Mouse (Mus musculus) right cerebral cortex, postnatal 4 days (tissue): ENCODE measurements around the gene G430095P16Rik.
A peak's percentile ranks its signal among the peaks of the same experiment; 100 is the strongest.

Experiments used
- DNase-seq: peaks from one replicate; pipeline ENCODE4 v3.0.0-alpha.2; 2022

Gene G430095P16Rik

DNA sequence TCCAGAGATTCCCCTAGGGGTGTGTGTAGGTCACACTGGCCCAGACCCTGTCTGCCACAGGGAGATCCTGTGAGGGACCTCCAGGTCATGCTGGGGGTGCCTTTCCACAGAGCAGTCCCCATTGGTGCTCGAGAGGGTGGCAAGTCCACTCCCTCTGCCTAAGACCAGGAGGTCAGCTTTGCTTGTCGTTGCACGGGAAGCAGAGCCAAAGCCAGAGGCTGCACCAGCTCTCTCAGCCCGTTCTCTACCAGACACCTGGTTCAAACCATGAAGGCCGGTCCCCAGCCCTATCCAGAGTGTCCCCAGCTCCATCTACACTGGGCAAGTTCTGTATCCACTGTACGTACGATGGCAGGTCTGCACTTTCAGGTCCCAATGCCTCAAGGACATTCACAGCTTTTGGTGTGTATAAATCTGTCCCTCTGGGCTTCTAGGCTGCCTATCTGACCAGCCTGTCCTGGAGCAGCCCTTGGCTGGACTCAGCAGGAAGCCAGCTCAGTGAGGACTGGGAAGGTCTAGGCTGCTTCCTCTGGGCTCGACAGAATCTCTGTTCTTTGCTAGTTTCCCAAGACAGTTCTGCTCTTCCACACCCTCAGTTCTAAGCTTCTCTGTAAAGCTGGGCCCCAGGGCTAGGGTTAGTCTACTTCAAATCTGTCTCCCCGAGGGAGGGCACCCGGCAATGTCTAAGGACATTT, 2.6 kb downstream of the G430095P16Rik start:
- no peak for DNase-seq

DNA sequence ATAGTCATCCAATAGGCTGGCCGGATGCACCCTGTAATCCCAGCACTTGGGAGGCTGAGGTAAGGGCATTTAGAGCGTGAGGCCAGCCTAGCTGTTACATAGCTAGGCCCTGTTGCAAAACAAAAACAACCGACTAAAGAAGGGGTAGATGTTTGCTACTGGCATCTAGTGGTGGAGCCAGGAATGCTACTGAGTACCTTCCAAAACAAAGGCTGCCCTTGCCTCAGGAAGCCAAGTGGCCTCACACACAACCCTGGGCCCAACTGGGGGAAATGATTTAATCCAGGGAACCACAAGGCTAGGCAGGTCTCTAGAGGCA, 3.1 kb downstream of the G430095P16Rik start:
- DNase-seq, result no peak

- DNase-seq, result no peak
These were observed 5.7 kb downstream of the G430095P16Rik start for GRCm38 (mm10) chr8:84728474-84728873.

DNA sequence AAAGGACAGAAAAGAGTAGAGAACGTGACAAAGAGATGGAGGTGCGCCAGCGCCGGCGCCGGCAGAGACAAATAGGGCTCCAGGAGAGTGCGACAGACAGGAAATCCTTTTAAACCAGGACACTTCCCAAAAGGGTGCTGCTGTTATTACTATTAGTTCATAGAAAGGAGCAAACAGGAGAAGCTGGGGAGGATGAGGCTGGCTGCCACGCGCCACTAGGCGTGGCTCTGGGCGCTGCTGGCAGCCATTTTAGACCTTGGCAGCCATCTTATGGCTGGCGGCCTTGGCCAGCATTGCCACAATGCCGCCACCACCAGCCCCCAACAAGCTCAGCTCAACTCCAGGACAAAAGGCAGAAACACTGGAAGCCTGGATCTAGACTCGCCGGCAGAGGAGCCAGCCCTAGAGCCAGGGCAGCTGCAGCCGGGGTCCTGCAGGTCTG, 7.1 kb downstream of the G430095P16Rik start:
- no peak for DNase-seq

DNA sequence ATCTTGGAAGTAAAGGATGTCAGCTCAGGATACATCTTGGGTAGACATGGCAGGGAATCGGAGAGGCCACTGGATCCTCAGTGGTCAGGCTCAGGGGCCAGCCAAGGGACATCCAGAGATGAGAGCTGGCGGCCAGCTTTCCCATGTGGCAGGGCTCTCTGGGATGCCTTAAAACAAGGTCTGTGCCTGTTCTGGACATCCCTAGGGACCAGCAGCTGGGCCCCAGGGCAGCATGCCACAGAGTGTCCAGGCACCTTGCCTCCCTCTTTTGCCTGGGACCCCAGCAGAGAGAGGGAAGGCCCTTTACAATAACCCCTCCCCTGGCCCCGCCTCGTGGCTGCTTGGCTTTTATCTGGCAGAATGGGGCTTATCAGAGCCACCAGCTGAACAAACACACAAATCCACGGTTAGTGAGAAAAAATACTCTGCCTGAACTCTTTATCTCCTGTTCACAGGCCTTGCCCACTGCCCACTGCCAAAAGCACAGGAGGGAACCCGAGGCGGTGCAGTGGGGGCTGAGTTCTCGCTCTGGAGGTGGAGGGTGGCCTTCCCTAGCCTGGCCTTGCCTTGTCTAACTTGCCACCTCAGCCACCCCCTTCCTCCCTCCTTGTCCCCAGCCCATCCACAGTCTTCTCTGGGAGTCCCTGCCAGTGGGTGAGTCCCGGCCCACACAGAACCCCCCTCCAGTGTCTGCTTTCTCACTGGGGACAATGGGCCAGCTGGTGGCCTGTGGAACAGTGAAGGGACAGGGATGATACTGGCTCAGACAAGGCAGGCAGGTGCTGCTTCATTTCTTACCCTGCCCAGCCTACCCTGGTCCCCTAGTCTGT, 7.9 kb downstream of the G430095P16Rik start:
- no peak for DNase-seq

DNA sequence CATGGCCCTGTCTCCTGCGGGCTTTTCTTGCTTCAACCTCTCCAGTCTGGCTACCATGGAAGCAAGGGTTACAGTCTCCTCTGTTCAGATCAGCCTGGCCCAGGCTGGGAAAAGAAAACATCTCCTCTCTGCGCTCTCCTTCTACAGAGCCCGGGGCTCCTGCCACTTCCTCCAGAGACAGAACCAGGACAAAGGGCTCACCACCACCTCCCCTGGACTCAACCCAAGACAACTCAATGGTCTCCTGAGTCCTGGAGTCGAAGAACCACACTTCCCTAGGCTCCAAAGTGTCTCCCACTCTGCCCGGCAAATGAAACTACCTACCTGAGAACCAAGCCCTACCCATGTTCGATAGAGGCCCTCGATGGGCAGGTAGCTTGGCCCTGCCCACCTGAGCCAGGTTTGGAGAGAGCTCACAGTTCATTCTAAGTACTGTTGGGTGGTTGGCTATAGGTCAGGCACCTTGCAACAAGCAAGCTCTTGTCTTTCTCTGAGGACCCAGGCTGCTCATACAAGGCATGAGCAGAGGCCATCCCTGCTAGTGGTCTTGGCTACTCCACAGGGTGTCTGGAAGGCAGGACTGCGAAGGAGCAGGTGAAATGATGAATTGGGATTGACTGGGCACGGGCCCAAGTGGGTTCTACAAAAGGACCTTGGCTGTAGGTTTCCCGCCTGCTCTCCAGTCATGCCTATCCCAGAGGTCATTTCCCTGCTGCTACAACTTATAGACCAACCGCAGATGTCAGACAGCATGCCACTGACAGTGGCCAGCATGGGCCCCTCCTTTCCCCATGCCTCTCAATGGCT, 8.8 kb downstream of the G430095P16Rik start:
- no peak for DNase-seq

GRCm38 (mm10) chr8:84732545-84732944, 9.7 kb downstream of the G430095P16Rik start:
- no peak for DNase-seq

DNA sequence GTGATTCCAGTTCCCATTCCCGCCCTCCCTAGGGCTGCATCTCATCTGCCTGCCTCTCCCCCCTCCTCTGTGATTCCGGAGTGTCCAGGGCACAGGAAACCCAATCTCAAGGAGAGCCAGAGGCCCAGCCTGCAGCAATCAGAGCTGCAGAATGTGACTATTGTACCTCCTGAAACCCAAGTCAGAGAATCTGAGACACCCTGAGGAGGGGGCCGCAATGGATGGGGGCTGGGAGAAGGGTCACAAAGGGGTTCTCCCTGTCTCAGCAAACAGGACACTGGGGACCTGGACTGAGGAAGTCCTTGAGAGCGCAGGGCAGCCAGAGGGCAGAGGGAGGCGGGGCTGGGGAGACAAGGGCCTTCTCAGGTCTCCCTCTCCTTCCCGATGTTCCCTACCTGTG, 10.2 kb downstream of the G430095P16Rik start:
- DNase-seq, result no peak

GRCm38 (mm10) chr8:84733959-84734358, 11.2 kb downstream of the G430095P16Rik start:
- DNase-seq, result no peak

GRCm38 (mm10) chr8:84734680-84735079, 11.9 kb downstream of the G430095P16Rik start:
- no peak for DNase-seq

GRCm38 (mm10) chr8:84735597-84735996, 12.8 kb downstream of the G430095P16Rik start:
- DNase-seq, result no peak

GRCm38 (mm10) chr8:84736521-84736920, 13.7 kb downstream of the G430095P16Rik start:
- DNase-seq, result no peak

- DNase-seq, result peak; percentile 79
These were observed 14.8 kb downstream of the G430095P16Rik start for GRCm38 (mm10) chr8:84737608-84738007.

DNA sequence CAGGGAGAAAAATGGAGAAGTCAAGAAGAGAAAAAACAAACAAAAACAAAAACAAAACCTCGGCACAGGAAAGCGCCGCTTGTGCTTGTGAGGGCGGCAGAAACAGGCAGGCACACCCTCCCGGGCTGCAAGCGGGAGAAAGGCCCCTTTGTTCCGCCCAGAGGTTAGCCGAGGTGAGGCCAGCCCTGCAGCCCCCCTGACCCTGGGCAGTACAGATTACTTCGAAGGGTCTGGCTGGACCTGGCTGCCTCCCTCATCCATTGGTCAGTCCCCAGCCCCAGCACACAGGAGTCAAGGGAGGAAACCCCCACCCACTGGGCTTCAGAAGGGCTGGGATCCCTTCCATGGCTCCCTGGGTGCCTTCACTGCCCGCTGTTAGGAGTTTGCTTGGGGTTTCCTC, 15.5 kb downstream of the G430095P16Rik start:
- no peak for DNase-seq

DNA sequence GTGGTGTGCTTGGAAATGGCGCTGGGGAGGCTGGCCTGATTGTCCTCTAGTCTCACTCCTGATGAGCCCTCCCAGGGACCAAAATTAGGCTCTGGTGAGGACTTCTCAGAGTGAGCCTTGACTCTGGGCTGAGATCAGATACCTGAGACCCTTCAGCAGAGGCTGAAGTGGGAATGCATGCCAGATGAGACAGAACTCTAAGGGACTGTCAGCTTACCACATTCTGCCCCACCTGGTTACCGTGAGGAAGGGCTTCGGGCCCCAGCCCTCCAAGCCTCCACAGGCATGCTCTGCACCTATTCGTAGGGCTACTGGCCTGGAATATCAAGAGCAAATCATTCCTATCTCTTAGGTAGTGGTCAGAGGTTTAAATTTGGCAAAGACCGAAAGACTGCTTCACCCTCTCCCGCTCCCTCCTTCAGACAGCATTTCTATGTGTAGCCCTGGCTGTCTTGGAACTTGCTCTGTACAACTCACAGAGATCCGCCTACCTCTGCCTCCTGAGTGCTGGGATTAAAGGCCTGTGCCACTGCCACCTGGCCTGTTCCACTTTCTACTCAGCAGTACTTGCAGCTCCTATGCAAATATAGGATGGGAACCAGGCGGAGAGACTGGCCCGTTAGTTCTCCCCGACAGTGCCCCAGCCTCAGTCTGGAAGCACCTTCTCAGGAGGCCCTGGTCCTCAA, 16.1 kb downstream of the G430095P16Rik start:
- DNase-seq, result no peak

- DNase-seq, result no peak
These were observed 16.6 kb downstream of the G430095P16Rik start for GRCm38 (mm10) chr8:84739401-84739742.

DNA sequence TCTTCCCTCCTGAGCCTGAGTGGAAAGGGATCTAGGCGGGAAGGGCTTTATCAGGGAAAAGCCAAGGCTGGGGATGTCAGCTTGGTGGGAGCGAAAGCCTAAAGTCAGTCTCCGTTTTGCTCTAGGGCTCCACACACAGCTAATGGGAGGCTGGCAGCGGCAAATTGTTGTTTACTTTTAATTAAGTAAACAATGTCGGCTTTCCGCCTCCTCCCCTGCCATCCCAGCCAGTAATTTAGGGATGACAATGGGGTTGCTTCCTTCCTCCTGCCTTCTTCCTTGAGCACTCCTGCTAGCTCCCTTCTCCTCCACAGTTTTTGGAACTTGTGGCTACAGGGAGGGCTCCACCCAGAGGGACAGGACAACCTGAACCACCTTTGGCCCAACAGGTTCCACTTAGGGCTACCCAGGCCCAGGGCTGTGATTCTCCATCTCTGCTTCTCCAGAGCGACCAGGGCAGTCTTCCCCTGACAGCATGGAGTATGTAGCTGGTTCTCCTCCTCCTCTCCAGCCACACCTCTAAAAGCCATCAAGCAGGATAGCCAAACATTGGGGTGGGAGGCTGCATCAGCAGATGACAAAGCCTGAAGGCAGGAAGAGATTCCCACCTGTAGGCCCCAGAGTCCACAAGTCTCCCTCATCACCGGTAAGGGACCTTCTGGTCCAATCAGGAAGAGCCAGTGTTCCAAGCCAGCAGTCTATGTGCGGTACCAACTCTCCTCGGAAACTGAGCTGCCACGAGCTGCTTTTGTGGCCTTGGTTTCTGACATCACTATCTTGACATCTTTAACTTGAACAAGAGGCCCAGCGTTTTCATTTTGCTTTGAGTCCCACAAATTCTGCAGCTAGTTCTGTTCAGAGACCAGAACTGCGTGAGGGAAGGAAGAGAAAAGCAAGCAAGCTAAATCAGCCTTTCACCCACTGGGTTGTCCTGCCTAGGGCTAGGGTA, 18.4 kb downstream of the G430095P16Rik start:
- DNase-seq, result no peak

GRCm38 (mm10) chr8:84742171-84743053, 19.6 kb downstream of the G430095P16Rik start:
- no peak for DNase-seq

DNA sequence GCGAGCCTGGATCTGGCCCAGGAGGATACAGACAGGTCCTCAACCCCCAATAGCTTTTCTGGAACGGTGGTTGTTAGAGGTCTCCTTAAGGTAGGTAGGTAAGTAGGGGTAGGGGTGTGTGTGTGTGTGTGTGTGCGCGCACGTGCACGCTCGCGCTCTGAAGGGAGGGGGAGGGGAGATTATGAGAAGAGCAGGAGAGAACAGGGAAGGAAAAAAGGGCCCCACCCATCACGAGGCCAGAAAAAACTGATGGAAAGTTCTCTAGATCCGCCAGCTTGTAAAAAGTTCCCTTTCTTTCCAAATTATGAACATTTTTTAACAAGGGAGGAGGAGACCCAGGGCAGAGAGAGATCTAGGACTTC, 20.2 kb downstream of the G430095P16Rik start:
- no peak for DNase-seq

DNA sequence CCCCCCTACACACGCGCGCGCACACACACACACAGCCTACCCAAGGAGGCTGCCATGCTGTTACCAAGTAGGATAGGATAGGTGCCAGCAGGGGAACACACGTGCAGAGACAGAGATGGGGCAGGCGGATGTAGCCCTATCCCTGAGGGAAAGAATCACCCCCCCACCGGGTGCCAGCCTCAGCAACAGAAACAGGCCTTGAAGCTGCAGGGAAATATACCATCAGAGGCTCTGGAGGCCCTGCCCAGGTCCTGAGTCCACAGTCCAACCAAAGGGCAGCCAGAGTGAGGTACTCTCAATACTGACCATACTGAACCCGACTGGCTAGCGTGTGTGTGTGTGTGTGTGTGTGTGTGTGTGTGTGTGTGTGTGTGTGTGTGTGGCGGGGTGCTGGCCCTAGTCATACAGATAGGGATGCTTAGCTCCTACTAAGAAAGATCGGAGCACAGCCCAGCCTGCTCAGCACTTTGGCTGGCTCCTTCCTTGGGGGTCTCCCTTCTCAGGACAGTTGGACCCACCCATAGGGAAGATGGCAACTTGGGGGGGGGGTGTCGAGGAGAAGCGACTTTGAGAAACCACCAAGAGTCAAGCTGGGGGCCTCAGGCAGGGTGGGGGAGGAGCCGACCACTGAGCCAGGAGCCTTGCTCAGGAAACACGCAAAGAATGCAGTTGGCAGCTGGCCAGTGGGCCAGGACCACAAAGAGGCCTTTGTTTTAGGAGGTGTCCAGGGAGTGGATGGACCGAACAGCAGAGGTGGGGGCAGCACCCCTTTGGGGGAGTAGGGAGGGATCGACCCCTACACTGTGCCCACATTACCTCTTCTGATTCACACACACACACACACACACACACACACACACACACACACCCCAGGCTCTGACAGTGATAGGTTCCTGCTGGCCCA, 21.0 kb downstream of the G430095P16Rik start:
- DNase-seq, result peak; percentile 73
